Mouse (Mus musculus): ENCODE measurements around the gene 2010111I01Rik. TPM values are rescaled to one million over a fixed set of nuclear protein-coding genes. Genes with fewer than 3 reads are reported as not detected.

2010111I01Rik gene
- total RNA-seq, 2 experiments from 2014 or later, result 154 to 174 TPM

GRCm38 (mm10) chr13:63262168-63262957 is 297.7 kb downstream of the 2010111I01Rik start:
- no peak for DNase-seq

GRCm38 (mm10) chr13:63268371-63268770 is 303.7 kb downstream of the 2010111I01Rik start:
- DNase-seq, result no peak

DNA sequence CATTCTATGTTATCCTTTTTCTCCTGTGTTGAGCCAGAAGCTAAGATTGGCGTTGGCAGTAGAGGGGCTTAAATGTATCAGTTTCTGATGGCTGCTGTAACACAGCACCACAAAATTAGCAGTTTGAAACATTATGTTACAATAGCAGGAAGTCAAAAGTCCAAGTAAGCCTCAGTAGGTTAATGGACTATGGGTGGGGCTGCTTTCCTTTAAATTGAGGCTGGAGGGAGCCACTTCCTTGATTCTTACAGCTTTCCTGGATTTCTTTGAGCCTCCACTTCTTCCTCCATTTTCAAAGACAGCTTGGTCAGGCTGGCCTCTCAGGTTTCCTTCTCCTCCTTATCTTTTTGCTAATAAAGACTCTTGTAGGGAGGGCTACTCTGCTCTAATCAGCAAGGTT is 304.1 kb downstream of the 2010111I01Rik start:
- DNase-seq, result no peak

- no peak for DNase-seq
Observed at GRCm38 (mm10) chr13:63270191-63270590, 305.5 kb downstream of the 2010111I01Rik start.

- no peak for DNase-seq
Observed at GRCm38 (mm10) chr13:63272017-63272601, 307.4 kb downstream of the 2010111I01Rik start.

- peak; percentile 61 for DNase-seq
Observed at GRCm38 (mm10) chr13:63272602-63273229, 308.0 kb downstream of the 2010111I01Rik start.

DNA sequence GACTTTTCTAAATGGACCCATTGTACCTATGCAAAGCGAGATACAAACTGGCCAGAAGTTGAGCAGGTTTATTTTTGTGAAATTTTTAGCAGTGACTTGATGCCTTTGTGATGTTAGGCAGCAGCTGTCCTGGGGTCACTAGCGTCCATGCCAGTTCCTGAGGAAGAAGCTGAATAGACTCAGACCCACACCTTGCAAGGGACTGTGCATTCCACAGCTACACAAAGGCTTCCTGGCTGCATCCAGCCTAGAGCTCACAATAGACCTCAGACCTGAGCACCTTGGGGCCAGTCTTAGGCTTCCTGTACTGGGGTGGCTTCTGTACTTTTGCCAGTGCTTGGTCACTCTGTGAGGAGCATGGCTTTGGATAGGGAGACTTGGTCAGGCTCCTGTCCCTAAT is 309.2 kb downstream of the 2010111I01Rik start:
- no peak for DNase-seq

DNA sequence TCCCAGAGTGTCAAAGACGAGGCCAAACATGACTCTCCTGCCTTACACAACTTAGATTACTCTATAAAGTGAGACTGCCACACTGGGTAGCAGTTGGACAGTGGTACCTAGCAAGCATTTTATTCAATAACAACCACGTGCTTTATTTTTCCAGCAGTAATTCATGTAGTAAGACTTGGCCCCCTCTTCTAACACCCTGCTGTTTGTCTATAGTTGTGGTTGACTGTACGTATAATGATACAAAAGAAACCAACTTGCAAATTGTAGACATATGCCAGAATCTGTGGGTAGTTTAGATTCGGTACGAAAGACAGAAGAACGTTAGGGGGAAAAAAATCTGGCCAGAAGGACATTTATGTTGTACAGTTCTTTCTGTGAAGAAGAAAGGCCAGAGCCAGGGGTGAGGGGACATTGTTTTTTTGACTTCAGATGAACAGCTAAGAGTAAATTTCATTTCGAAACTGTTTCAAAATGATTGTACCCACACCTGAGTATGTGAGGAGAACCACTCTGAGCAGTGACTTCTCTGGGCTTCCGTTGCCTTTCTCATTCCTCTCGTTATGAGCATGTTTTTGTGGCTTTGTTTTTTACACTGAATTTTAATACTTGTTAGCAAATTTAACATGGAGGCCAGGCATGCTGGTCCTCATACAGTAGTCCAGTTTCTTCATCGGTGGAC is 309.9 kb downstream of the 2010111I01Rik start:
- no peak for DNase-seq

GRCm38 (mm10) chr13:63276389-63276788 is 311.7 kb downstream of the 2010111I01Rik start:
- no peak for DNase-seq

DNA sequence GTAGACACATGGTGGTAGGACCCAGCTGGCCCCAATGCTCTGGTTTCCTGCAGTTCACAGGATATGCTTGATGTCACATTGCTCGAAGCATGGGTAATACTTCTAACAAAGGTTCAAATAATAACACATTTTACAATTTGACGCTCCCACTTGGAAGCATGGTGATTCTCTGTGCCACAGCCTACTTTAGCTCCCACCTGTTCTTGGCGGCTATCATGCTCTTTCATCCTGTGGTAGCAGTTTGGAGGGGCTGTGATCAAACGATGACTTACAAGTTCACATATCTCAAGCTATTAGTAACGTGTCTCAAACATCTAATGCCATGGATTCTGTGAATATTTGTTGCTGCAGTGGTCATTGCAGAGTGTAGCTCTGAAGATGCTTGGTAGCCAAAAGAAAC is 312.6 kb downstream of the 2010111I01Rik start:
- no peak for DNase-seq

GRCm38 (mm10) chr13:63278141-63278631 is 313.5 kb downstream of the 2010111I01Rik start:
- no peak for DNase-seq

DNA sequence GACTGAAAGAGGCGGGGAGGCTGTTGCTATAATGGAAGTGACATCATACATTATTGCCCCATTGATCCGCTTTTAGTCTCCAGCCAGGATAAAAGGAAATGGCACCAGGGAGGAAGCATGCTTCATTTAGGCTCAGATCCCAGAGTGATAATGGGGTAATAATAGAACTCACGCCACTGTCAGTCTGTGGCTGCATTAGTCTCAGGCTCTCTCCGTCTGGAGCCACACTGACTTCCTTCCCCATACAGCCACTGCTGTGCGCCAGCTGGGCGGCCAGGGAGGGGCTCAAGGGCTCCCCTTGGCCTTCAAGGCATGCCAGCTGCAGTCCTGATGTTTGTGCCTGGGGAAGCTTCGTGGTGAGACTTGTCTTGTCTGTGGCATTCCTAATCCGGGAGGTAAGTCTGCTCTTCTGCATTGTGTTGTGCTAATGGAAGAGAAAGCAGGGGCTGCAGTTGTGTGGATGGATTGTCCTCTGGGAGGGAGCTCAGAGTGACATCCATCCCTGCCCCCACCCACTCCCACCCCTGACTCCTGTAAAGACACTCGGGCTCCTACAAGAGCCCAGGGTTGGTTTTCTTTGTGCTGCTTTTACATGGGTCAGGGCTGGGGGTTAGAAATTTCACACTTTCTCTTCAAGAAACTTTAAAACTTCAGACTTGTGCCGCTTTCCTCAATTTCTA is 314.2 kb downstream of the 2010111I01Rik start:
- peak; percentile 59 for DNase-seq

GRCm38 (mm10) chr13:63279807-63280206 is 315.1 kb downstream of the 2010111I01Rik start:
- DNase-seq, result no peak

GRCm38 (mm10) chr13:63280344-63280743 is 315.7 kb downstream of the 2010111I01Rik start:
- DNase-seq, result no peak

DNA sequence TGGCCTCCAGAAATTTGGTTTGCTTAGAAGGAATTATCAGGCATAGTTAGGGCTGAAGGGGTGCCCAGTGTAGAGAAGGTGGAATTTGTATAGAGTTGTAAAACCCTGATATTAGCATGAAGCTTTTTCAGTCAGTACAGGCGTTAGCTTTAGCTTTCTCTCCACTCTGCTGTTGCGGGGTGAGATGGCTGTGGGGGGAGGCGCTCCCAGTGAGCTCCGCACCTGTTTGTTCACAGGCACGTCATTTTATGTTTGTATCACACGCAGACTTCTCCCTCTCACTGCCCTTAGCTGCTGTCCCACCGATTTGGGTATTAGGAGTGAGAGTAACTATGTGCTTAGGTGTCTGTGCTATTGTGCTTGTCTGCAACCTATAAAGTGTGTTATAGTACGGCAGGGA is 316.5 kb downstream of the 2010111I01Rik start:
- DNase-seq, result no peak

DNA sequence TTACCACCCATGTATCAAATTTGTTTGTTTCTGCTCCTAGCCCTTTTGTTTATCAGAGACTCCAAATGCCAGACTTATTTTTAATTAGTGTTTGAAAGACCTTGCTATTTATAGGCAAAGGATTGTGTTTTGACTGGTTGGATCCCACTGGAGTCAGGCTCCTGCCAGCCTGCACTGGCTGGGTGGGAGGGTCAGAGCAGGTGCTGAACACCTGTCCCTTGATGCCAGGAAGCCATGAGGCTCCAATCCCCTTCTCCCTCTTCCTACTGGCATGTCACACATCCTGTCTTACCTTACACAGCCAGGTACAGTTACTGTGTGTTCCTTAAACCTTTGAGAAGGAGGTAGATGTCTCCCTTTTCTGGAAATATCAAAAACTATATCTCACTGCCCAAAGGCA is 318.5 kb downstream of the 2010111I01Rik start:
- DNase-seq, result no peak

DNA sequence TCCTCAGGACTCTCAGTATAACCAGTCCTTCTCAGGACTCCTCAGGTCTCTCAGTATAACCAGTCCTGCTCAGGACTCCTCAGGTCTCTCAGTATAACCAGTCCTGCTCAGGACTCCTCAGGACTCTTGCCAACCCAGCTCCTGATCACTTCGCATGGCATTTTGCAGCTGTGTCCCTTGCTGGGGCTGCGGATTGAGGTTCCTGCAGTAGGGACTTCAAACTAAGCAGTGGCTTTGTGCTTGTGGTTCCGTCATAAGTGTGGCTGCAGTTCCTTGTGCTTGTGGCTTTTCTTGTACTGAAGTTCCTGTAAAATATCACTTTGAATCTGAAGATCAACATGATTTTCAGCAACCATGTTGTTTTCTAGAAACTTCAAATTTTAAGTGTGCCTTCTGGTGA is 320.1 kb downstream of the 2010111I01Rik start:
- no peak for DNase-seq

- DNase-seq, result no peak
Observed at GRCm38 (mm10) chr13:63286483-63287102, 321.9 kb downstream of the 2010111I01Rik start.

GRCm38 (mm10) chr13:63289152-63289551 is 324.5 kb downstream of the 2010111I01Rik start:
- DNase-seq, result no peak

DNA sequence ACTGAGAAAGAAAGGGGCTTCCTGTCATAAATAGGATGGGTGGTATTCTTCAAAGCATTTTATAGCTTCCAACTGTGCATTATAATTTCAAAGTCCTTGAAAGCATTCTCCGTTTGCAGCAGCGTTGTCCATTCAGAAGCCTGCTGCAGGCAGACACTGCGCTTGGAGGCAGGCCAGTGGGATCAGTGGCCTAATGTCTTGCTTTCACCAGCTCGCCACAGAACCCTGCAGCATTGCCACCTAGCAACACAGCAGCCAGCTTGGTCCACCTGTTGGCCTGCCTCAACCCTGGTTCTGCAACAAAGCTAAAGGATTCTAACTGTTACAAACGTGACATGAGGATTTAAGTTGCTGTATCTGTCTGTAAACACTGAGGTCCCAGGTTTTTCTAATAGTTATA is 325.0 kb downstream of the 2010111I01Rik start:
- DNase-seq, result no peak

DNA sequence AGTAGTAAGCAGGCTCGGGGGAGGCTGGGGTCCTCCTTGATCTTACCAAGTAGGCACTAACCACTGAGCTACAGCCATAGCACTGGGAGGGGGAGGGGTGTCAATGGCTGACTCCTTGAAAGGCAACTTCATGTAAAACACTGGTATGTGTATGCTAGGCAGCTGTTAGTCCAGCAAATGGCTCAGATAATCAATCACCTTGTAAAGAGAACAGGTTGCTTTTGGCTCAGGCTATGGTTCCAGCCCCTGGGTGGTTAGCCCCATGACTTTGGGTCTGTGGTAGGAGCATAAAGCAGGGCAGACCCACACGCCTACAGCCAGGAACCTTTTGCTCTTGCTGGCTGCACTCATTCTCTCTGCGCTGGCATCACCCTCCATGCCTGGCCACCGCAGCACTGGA is 325.4 kb downstream of the 2010111I01Rik start:
- DNase-seq, result no peak

DNA sequence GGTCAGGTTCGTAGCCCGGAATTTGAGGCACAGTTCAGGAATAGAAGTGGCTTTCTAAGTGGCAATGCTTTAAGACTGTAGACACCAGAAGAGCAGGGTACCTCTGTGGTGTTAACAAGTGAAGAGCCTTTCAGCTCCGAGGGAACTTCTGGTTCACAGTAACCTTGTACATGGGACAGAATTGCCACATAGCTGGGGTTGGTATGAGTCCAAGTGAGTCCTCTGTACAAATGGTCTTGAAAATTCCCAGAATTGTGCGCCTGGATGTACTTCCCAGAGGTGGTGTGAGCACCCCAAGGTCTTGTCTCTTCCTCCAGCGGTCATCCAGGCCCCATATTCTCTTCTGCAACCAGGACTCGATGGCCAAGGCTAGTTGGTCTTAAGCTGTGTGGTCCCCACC is 326.3 kb downstream of the 2010111I01Rik start:
- no peak for DNase-seq

All from heart, postnatal 4 days (tissue).